Mouse (Mus musculus): Measurements from ENCODE around the gene Cdc42ep4. TPM values are rescaled to one million over a fixed set of nuclear protein-coding genes. Genes with fewer than 3 reads are reported as not detected.

The Cdc42ep4 gene
- polyA plus RNA-seq, 1 experiment from 2014 or later: 78.2 TPM

DNA sequence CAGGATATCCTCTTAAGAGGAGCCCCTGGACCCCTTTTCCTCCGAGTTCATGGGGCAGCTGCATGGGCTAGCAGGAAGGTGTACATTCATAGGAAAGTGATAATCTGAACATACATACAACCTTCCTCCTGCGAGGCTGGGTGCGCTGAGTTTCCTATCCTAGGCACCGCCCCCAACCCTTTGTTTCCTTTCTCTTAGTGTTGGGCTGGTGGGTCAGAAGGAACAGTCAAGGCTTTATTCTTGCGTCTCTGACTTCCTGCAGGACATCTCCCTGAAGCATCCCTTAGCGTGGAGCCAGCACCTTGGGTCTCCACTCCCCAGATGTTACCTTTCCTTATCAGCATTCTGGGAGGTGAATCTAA is 28.0 kb upstream of the Cdc42ep4 start:
- Histone ChIP-seq H3K27me3 (ENCODE audit: control insufficient read depth, insufficient read depth, low read length) (no peaks in the 10 kb centered on the region), H3K4me1 (ENCODE audit: control insufficient read depth, insufficient read depth, low read length) (peaks cover 24% of the 10 kb centered on the region), H3K4me3 (ENCODE audit: low read depth, low read length) (no peak overlapping the region), H3K9me3 (ENCODE audit: control insufficient read depth, low read length) (no peaks in the 10 kb centered on the region), H3K9ac (ENCODE audit: low read length) (no peak overlapping the region), H3K4me2 (ENCODE audit: low read depth) (no peak overlapping the region), H3K36me3 (ENCODE audit: control insufficient read depth, insufficient read depth, low read length) (no peaks in the 10 kb centered on the region), H3K27ac (ENCODE audit: low read depth, low read length) (no peak overlapping the region)
- DNase-seq (ENCODE audit: low spot score) (peak; percentile 40), ATAC-seq (ENCODE audit: insufficient read depth, low FRiP score, low TSS enrichment) (no peak)
- 13% methylated on average over 6 of the region's 6 CpGs for WGBS

DNA sequence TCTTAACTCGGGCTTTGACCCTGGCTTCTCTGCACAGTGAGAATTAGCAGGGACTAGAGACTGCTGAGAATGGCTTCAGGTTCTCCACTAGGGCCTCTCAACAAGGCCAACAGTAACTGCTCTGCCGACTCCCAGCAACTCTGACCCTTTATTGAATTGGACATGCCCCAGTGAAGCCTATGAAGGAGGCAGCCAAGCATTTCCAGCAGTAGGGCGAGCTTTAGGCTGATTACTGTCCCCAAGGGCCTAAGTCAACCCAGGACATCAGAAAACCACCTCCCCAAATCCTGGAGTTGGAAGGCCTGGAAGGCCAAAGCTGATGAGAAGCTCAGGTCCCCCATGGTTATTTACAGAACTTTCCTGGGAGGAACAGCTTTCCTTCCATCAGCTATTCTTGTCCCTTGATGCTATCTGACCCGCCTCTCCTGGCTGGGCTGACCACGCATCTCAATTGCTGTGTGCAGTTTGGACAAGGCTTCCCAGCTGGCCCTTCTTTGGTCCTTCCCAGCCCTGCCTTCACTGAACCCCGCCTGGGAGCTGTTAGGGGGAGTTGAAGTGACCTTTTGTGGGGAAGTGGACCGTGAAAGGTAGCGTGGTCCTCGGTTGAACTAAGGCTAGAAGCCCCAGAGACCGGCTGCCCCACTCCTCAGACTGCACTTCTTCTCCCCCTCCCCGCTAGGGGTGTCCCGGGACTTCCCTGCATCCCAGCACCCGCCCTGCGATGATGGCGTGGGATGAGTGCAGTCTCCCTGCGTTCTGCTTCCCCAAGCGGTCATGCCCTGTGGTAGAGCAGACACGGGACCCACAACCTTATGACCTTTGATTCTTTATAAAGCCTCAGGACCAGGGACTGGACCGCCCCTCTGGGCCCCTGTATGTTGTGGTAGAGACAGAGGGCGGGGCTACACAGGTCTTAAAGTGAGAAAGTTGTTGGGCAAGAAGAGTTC is 27.3 kb upstream of the Cdc42ep4 start:
- Histone ChIP-seq H3K4me1 (ENCODE audit: control insufficient read depth, insufficient read depth, low read length) (peaks cover 19% of the 10 kb centered on the region), H3K9me3 (ENCODE audit: control insufficient read depth, low read length) (no peaks in the 10 kb centered on the region), H3K4me3 (ENCODE audit: low read depth, low read length) (no peak overlapping the region), H3K27ac (ENCODE audit: low read depth, low read length) (peak overlapping the region; percentile 36; the same call in 1 of the 2 replicates), H3K36me3 (ENCODE audit: control insufficient read depth, insufficient read depth, low read length) (no peaks in the 10 kb centered on the region), H3K9ac (ENCODE audit: low read length) (no peak overlapping the region), H3K4me2 (ENCODE audit: low read depth) (no peak overlapping the region), H3K27me3 (ENCODE audit: control insufficient read depth, insufficient read depth, low read length) (no peaks in the 10 kb centered on the region)
- 18% methylated on average over 20 of the region's 20 CpGs for WGBS
- ATAC-seq (ENCODE audit: insufficient read depth, low FRiP score, low TSS enrichment) (peak; percentile 55), DNase-seq (ENCODE audit: low spot score) (peak; percentile 44)

DNA sequence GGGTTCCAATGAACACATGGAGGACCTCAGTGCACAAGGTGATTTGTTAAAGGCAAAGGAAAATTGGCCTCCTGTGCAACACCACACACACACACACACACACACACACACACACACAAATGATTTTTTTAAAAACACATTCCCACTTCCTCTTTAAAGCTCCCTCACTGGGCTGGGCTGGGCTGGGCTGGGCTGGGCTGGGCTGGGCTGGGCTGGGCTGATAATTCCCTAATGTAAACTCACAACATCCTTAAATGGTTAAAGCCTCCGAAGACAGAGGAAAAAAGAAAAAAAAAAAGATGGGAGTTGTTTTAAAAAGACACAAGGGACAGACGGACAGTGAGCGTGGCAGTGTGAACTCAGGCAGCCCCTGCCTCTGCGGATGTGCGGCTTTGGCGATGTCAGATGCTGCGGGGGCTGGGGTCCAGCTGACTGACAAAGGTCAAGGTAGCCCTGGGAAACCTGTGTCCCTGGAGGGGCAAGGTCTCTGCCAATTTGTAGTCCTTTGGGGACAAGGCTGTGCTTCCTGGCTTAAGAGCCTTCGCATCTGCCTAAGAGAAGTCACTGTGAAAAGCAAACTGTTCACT is 26.3 kb upstream of the Cdc42ep4 start:
- H3K9ac ChIP-seq (ENCODE audit: low read length): no peak overlapping the region
- no peaks in the 10 kb centered on the region for H3K27me3 ChIP-seq (ENCODE audit: control insufficient read depth, insufficient read depth, low read length)
- no peak overlapping the region for H3K4me3 ChIP-seq (ENCODE audit: low read depth, low read length)
- no peak overlapping the region for H3K4me2 ChIP-seq (ENCODE audit: low read depth)
- H3K4me1 ChIP-seq (ENCODE audit: control insufficient read depth, insufficient read depth, low read length): peaks cover 19% of the 10 kb centered on the region
- H3K36me3 ChIP-seq (ENCODE audit: control insufficient read depth, insufficient read depth, low read length): no peaks in the 10 kb centered on the region
- ATAC-seq (ENCODE audit: insufficient read depth, low FRiP score, low TSS enrichment) (no peak), DNase-seq (ENCODE audit: low spot score) (no peak)
- H3K9me3 ChIP-seq (ENCODE audit: control insufficient read depth, low read length): no peaks in the 10 kb centered on the region
- WGBS: 60% methylated on average over 8 of the region's 8 CpGs
- no peak overlapping the region for H3K27ac ChIP-seq (ENCODE audit: low read depth, low read length)

DNA sequence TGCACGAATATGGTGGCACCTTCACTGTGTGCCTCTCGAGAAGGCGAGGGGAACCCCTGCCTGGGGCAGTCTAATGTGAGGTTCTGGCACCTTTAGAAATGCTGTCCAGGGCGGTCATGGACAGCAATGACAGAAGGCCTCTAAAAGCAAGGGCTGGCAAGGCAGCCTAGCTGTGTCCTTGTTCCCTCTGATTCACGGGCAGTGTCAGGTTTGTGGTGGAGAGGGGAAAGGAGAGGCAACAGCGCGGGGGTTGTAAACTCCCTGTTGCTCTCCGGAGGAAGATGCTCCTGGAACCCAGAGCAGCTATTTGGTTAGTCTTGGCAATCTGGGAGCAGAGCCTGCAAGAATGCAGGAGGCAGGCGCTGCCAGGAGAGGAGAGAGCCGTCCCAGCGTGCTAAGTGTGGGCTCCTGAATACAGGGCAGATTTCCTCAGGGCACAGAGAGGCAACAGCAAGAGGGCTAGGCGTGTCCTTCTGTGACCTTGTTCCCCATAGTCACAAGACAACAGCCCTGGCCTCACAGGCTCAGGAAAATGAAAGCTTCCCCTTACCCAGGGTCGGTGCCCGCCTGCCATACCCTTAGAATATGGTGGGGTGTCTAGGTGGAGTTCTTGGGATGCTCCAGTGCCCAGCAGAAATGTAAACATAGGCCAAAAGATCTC is 25.3 kb upstream of the Cdc42ep4 start:
- WGBS: 64% methylated on average over 14 of the region's 14 CpGs
- DNase-seq (ENCODE audit: low spot score): no peak
- Histone ChIP-seq H3K4me3 (ENCODE audit: low read depth, low read length) (no peak overlapping the region), H3K27ac (ENCODE audit: low read depth, low read length) (no peak overlapping the region), H3K4me1 (ENCODE audit: control insufficient read depth, insufficient read depth, low read length) (peaks cover 16% of the 10 kb centered on the region), H3K4me2 (ENCODE audit: low read depth) (no peak overlapping the region), H3K27me3 (ENCODE audit: control insufficient read depth, insufficient read depth, low read length) (no peaks in the 10 kb centered on the region), H3K9me3 (ENCODE audit: control insufficient read depth, low read length) (no peaks in the 10 kb centered on the region), H3K36me3 (ENCODE audit: control insufficient read depth, insufficient read depth, low read length) (no peaks in the 10 kb centered on the region), H3K9ac (ENCODE audit: low read length) (no peak overlapping the region)
- no peak for ATAC-seq (ENCODE audit: insufficient read depth, low FRiP score, low TSS enrichment)

DNA sequence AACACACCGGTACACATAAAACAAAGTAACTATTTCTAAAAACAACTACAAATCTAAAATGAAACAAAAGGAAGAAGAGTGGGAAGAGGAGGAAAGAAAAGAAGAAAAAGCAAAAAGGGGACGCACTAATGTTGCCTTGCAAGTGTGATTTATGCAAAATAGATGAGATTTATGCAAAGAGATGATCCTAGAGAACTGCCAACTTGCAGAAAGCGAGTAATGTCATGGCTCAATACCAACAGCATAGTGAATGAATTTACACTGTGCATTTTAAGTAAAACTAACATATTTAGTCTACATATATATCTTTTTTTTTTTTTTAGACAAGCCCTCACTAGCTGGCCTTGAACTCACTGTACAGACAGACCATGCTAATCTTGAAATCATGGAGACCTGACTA is 23.1 kb upstream of the Cdc42ep4 start:
- no peak overlapping the region for H3K27ac ChIP-seq (ENCODE audit: low read depth, low read length)
- H3K27me3 ChIP-seq (ENCODE audit: control insufficient read depth, insufficient read depth, low read length): no peaks in the 10 kb centered on the region
- H3K4me1 ChIP-seq (ENCODE audit: control insufficient read depth, insufficient read depth, low read length): peaks cover 12% of the 10 kb centered on the region
- WGBS: 84% methylated on average over 3 of the region's 3 CpGs
- no peaks in the 10 kb centered on the region for H3K36me3 ChIP-seq (ENCODE audit: control insufficient read depth, insufficient read depth, low read length)
- no peaks in the 10 kb centered on the region for H3K9me3 ChIP-seq (ENCODE audit: control insufficient read depth, low read length)
- DNase-seq (ENCODE audit: low spot score) (no peak), ATAC-seq (ENCODE audit: insufficient read depth, low FRiP score, low TSS enrichment) (no peak)
- H3K4me2 ChIP-seq (ENCODE audit: low read depth): no peak overlapping the region
- H3K4me3 ChIP-seq (ENCODE audit: low read depth, low read length): no peak overlapping the region
- H3K9ac ChIP-seq (ENCODE audit: low read length): no peak overlapping the region

DNA sequence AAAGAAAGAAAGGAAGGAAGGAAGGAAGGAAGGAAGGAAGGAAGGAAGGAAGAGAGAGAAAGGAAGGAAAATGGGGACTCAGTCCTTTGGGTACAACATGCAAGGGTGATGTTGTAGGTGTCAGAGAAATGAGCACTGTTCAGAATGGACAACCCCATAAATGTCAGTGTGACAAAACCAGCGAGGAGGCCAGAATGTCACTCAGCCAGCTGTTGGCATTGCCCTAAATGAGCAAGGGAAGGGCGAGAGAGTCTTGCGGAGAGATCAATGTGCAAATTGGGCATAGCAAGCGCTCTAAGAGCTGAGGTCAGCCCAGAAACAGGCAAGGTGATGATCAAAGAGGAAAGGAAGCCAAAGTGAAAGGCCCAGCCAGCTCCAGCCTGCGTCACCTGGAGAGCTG is 21.5 kb upstream of the Cdc42ep4 start:
- no peak for ATAC-seq (ENCODE audit: insufficient read depth, low FRiP score, low TSS enrichment)
- 85% methylated on average over 5 of the region's 5 CpGs for WGBS
- no peak for DNase-seq (ENCODE audit: low spot score)
- H3K9ac ChIP-seq (ENCODE audit: low read length): no peak overlapping the region
- H3K27ac ChIP-seq (ENCODE audit: low read depth, low read length): no peak overlapping the region
- H3K4me3 ChIP-seq (ENCODE audit: low read depth, low read length): no peak overlapping the region
- no peak overlapping the region for H3K4me2 ChIP-seq (ENCODE audit: low read depth)
- H3K27me3 ChIP-seq (ENCODE audit: control insufficient read depth, insufficient read depth, low read length): no peaks in the 10 kb centered on the region
- H3K36me3 ChIP-seq (ENCODE audit: control insufficient read depth, insufficient read depth, low read length): no peaks in the 10 kb centered on the region
- no peaks in the 10 kb centered on the region for H3K9me3 ChIP-seq (ENCODE audit: control insufficient read depth, low read length)
- peaks cover 1% of the 10 kb centered on the region for H3K4me1 ChIP-seq (ENCODE audit: control insufficient read depth, insufficient read depth, low read length)

DNA sequence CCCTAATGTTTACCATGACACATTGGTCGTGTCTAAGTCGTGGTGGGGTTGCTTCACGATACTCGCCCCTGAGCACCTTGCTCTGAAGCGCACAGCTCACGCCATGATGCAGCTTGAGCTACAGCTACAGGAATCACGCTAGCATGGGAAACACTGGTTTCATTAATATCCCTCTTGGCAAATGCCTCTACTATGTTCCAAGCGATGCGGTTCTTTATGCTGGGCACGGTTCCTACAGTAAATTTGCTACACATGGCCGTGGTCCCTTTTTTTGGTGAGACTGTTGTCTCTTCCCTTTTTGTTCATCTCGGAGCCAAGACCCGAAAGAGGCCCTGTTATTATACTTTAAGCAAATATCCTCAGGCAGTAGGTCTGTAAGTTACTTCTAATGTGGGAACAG is 19.5 kb upstream of the Cdc42ep4 start:
- Histone ChIP-seq H3K4me1 (ENCODE audit: control insufficient read depth, insufficient read depth, low read length) (no peaks in the 10 kb centered on the region), H3K9ac (ENCODE audit: low read length) (no peak overlapping the region), H3K27me3 (ENCODE audit: control insufficient read depth, insufficient read depth, low read length) (no peaks in the 10 kb centered on the region), H3K27ac (ENCODE audit: low read depth, low read length) (no peak overlapping the region), H3K4me2 (ENCODE audit: low read depth) (no peak overlapping the region), H3K9me3 (ENCODE audit: control insufficient read depth, low read length) (no peaks in the 10 kb centered on the region), H3K4me3 (ENCODE audit: low read depth, low read length) (no peak overlapping the region), H3K36me3 (ENCODE audit: control insufficient read depth, insufficient read depth, low read length) (no peaks in the 10 kb centered on the region)
- ATAC-seq (ENCODE audit: insufficient read depth, low FRiP score, low TSS enrichment) (no peak), DNase-seq (ENCODE audit: low spot score) (no peak)
- 89% methylated on average over 13 of the region's 13 CpGs for WGBS

DNA sequence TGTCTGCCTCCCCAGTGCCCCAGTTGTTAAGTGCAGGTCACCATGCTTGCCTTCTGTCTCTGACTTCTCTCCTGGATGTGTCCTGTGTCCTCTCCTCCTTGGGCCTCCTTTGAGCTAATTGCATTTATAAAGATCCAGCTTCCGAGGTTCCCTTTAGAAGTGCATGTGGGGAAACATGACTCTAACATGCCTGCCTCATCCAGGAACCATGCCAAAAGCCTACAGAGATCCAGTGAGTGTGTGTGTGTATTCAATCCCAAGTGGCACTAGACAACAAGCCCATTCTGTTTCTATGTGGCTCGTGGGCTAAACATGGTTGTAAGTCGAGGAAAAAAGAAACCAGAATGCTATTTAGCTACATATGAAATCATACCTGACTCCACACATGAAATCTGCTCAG is 16.7 kb upstream of the Cdc42ep4 start:
- Histone ChIP-seq H3K36me3 (ENCODE audit: control insufficient read depth, insufficient read depth, low read length) (no peaks in the 10 kb centered on the region), H3K27ac (ENCODE audit: low read depth, low read length) (no peak overlapping the region), H3K4me1 (ENCODE audit: control insufficient read depth, insufficient read depth, low read length) (peaks cover 3% of the 10 kb centered on the region; the same call in 1 of the 2 replicates), H3K27me3 (ENCODE audit: control insufficient read depth, insufficient read depth, low read length) (no peaks in the 10 kb centered on the region), H3K4me3 (ENCODE audit: low read depth, low read length) (no peak overlapping the region), H3K9me3 (ENCODE audit: control insufficient read depth, low read length) (no peaks in the 10 kb centered on the region), H3K4me2 (ENCODE audit: low read depth) (no peak overlapping the region), H3K9ac (ENCODE audit: low read length) (no peak overlapping the region)
- DNase-seq (ENCODE audit: low spot score): no peak
- ATAC-seq (ENCODE audit: insufficient read depth, low FRiP score, low TSS enrichment): no peak
- 88% methylated on average over 3 of the region's 3 CpGs for WGBS

Measured in neural tube, embryonic 11.5 days (tissue).